Mouse (Mus musculus) embryonic facial prominence, embryonic 13.5 days (tissue): Measurements from ENCODE around the gene Nos1ap. TPM values are rescaled to one million over a fixed set of nuclear protein-coding genes. Genes with fewer than 3 reads are reported as not detected.

ENCODE experiments used
- ATAC-seq: fragments of 200-750 bp; cut with Nextera tagmentation; 2 replicates; pipeline ENCODE4 v1.8.0; 2017; ENCODE audit warnings: low read depth; ENCODE audit not compliant: insufficient number of reproducible peaks, insufficient read depth, low FRiP score, low TSS enrichment
- H3K27ac ChIP-seq: fragments of 300-500 bp; sonication (generic); 2 replicates; pipeline ENCODE4 v1.5.1; 2015; ENCODE audit warnings: moderate library complexity, mild to moderate bottlenecking, inconsistent platforms
- H3K27me3 ChIP-seq: fragments of 300-500 bp; sonication (generic); 2 replicates; pipeline ENCODE4 v1.6.1; 2015; ENCODE audit warnings: mild to moderate bottlenecking, inconsistent platforms
- H3K36me3 ChIP-seq: fragments of 300-500 bp; sonication (generic); 2 replicates; pipeline ENCODE4 v1.6.1; 2015; ENCODE audit warnings: mild to moderate bottlenecking, inconsistent platforms
- H3K4me1 ChIP-seq: fragments of 300-500 bp; sonication (generic); 2 replicates; pipeline ENCODE4 v1.6.1; 2015; ENCODE audit warnings: inconsistent platforms
- H3K4me2 ChIP-seq: fragments of 300-500 bp; sonication (generic); 2 replicates; pipeline ENCODE4 v1.6.1; 2015; ENCODE audit warnings: moderate library complexity, mild to moderate bottlenecking, inconsistent platforms
- H3K4me3 ChIP-seq: fragments of 300-500 bp; sonication (generic); 2 replicates; pipeline ENCODE4 v1.5.1; 2015; ENCODE audit warnings: mild to moderate bottlenecking, inconsistent platforms
- H3K9ac ChIP-seq: fragments of 300-500 bp; sonication (generic); 2 replicates; pipeline ENCODE4 v1.6.1; 2015; ENCODE audit warnings: mild to moderate bottlenecking, inconsistent platforms
- H3K9me3 ChIP-seq: fragments of 300-500 bp; sonication (generic); 2 replicates; pipeline ENCODE4 v1.6.1; 2016; ENCODE audit warnings: inconsistent platforms
- WGBS: fragments of 180-500 bp; shearing (Covaris S2); methylation state at CpG from one replicate; pipeline ENCODE4 v1.1.7; 2015; ENCODE audit warnings: mixed read lengths; 5-methylcytosine and 5-hydroxymethylcytosine counted together
- polyA plus RNA-seq: library from polyadenylated mRNA; unstranded; fragments of >200 nt; fragmentation: Nextera tagmentation; extraction: Ambion mirVana; gene quantifications from 2 replicates; pipeline ENCODE4 v1.2.1, GENCODE M21; 2015

The Nos1ap gene
- polyA plus RNA-seq, 1 experiment from 2014 or later: 6.2 TPM

- peaks cover under 1% of the 10 kb centered on the region; the same call in 1 of the 2 replicates for H3K4me1 ChIP-seq
- H3K27me3 ChIP-seq: no peaks in the 10 kb centered on the region
- H3K4me2 ChIP-seq: no peak overlapping the region
- H3K36me3 ChIP-seq: no peaks in the 10 kb centered on the region
- ATAC-seq: no peak
- no peak overlapping the region for H3K27ac ChIP-seq
- 68% methylated on average over 3 of the region's 3 CpGs for WGBS
- H3K9me3 ChIP-seq: no peaks in the 10 kb centered on the region
- no peak overlapping the region for H3K4me3 ChIP-seq
- H3K9ac ChIP-seq: no peak overlapping the region
Observed at GRCm38 (mm10) chr1:170610695-170611094, 21.0 kb upstream of the Nos1ap start.

- H3K9me3 ChIP-seq: no peaks in the 10 kb centered on the region
- no peak overlapping the region for H3K4me3 ChIP-seq
- H3K4me1 ChIP-seq: peaks cover 5% of the 10 kb centered on the region; the same call in 1 of the 2 replicates
- 57% methylated on average over 3 of the region's 3 CpGs for WGBS
- H3K27ac ChIP-seq: no peak overlapping the region
- ATAC-seq: no peak
- H3K4me2 ChIP-seq: no peak overlapping the region
- no peaks in the 10 kb centered on the region for H3K36me3 ChIP-seq
- H3K9ac ChIP-seq: no peak overlapping the region
- no peaks in the 10 kb centered on the region for H3K27me3 ChIP-seq
Observed at GRCm38 (mm10) chr1:170610289-170610688, 20.6 kb upstream of the Nos1ap start.

DNA sequence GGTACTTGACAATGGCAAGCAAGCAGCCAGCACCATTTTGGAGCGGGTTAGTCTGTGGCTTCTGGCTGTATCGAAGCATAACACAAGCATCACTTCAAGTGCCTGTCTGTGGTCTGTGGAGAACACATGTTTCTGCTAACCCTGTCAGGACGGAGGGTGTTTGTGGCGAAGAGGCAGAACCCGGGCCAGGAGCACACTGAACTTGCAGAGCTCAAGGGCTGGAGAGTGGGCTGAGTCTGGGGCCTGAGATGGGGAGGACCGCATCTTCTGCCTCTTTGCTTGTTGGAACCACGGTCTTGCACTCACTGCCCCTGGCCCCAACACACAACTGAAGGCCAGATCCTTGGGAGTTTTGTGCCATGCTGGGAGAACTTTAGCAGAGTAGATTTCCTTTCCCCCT, 20.2 kb upstream of the Nos1ap start:
- Histone ChIP-seq H3K4me1 (peaks cover 6% of the 10 kb centered on the region; the same call in 1 of the 2 replicates), H3K4me3 (no peak overlapping the region), H3K4me2 (no peak overlapping the region), H3K36me3 (no peaks in the 10 kb centered on the region), H3K9ac (no peak overlapping the region), H3K9me3 (no peaks in the 10 kb centered on the region), H3K27ac (no peak overlapping the region), H3K27me3 (no peaks in the 10 kb centered on the region)
- ATAC-seq: 0 out of 2 replicates have a peak, but pooled peaks have one; percentile 52
- 50% methylated on average over 7 of the region's 7 CpGs for WGBS

DNA sequence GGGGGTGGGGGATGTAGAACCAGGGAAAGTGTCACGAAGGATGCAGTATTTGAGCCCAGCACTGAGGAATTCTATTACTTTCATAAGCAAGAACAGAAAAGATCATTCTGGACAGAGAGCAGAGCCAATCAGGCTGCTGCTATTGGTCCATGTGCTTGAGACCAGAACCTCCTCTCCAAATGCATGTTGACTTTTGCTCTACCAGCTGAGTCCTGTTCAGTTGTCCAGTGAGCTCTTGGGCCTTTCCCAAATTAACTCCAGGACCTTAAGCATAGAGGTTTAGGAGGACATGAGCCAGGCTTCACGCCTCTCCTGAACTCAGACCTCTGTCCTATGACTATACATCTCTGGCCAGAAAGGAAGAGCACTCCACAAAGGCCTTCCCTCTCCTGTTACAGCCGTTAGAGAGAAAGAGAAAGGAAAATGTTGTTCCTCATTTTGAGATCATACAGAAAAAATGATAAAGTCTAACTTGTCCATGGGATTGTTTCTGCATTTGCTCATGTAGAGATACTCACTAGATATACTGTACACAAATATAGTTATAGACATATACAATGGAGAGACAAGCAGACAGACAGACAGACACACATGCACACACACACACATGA, 18.9 kb upstream of the Nos1ap start:
- no peak overlapping the region for H3K9ac ChIP-seq
- H3K27ac ChIP-seq: no peak overlapping the region
- H3K4me2 ChIP-seq: no peak overlapping the region
- no peaks in the 10 kb centered on the region for H3K9me3 ChIP-seq
- 86% methylated on average over 3 of the region's 3 CpGs for WGBS
- ATAC-seq: no peak
- H3K36me3 ChIP-seq: no peaks in the 10 kb centered on the region
- peaks cover 6% of the 10 kb centered on the region; the same call in 1 of the 2 replicates for H3K4me1 ChIP-seq
- no peak overlapping the region for H3K4me3 ChIP-seq
- no peaks in the 10 kb centered on the region for H3K27me3 ChIP-seq

DNA sequence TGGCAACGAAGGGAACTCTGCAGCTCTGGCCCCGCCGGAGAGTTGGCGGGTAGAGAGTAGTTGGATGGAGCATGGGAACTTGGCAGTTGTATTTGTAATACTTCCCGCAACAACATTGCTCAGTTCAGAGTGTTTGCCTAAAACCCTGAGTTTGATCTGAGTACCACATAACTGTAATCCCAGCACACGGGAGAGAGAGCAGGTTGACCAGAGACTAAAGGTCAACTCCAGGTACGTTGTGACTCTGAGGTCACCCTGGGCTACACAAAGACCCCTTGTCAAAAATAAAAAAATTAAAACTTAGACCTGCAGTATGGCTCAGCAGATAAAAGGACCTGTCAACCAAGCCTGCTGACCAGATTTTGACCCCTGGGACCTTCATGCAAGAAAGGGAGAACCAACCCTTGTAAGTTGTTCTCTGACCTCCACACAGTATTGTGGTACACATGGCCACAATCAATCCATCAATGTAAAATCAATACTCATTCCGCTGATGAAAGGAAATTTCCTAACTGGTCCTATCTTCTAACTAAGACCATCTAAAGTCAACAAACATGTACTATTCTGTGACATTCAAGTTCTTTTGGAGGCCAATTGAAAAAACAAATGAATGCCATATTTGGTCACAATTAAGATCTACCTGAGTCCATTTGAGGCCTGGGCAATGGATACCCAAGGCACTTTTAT, 17.7 kb upstream of the Nos1ap start:
- Histone ChIP-seq H3K36me3 (no peaks in the 10 kb centered on the region), H3K9me3 (no peaks in the 10 kb centered on the region), H3K4me3 (no peak overlapping the region), H3K27me3 (no peaks in the 10 kb centered on the region), H3K4me1 (peaks cover 6% of the 10 kb centered on the region; the same call in 1 of the 2 replicates), H3K9ac (no peak overlapping the region), H3K27ac (no peak overlapping the region), H3K4me2 (no peak overlapping the region)
- 82% methylated on average over 8 of the region's 8 CpGs for WGBS
- ATAC-seq: no peak

- H3K36me3 ChIP-seq: no peaks in the 10 kb centered on the region
- peaks cover 6% of the 10 kb centered on the region; the same call in 1 of the 2 replicates for H3K4me1 ChIP-seq
- no peak overlapping the region for H3K4me3 ChIP-seq
- ATAC-seq: no peak
- H3K27ac ChIP-seq: no peak overlapping the region
- H3K27me3 ChIP-seq: no peaks in the 10 kb centered on the region
- H3K4me2 ChIP-seq: no peak overlapping the region
- 52% methylated on average over 21 of the region's 21 CpGs for WGBS
- H3K9ac ChIP-seq: no peak overlapping the region
- no peaks in the 10 kb centered on the region for H3K9me3 ChIP-seq
Observed at GRCm38 (mm10) chr1:170605228-170606001, 15.8 kb upstream of the Nos1ap start.

DNA sequence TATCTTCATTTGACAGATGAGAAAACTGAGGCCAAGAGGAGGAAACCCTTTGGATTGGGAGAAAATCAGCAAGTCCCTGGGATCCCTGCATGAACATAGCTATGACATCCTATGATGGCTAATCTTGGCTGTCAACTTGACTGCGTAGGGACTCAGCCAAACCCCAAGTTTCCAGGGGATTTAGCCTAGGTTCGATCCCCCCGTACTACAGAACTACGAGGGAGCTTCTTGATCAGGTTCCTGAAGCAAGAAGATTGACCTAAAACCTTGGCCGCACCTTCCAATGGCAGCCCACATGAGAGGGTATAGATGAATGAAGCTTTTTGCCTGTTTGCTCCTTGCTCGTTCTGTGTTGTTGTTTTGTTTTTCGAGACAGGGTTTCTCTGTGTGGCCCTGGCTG, 4.9 kb upstream of the Nos1ap start:
- H3K9me3 ChIP-seq: no peaks in the 10 kb centered on the region
- no peak overlapping the region for H3K4me3 ChIP-seq
- no peak for ATAC-seq
- H3K9ac ChIP-seq: no peak overlapping the region
- no peak overlapping the region for H3K27ac ChIP-seq
- WGBS: 92% methylated on average over 7 of the region's 7 CpGs
- no peaks in the 10 kb centered on the region for H3K4me1 ChIP-seq
- no peak overlapping the region for H3K4me2 ChIP-seq
- peaks cover 6% of the 10 kb centered on the region for H3K27me3 ChIP-seq
- no peaks in the 10 kb centered on the region for H3K36me3 ChIP-seq

DNA sequence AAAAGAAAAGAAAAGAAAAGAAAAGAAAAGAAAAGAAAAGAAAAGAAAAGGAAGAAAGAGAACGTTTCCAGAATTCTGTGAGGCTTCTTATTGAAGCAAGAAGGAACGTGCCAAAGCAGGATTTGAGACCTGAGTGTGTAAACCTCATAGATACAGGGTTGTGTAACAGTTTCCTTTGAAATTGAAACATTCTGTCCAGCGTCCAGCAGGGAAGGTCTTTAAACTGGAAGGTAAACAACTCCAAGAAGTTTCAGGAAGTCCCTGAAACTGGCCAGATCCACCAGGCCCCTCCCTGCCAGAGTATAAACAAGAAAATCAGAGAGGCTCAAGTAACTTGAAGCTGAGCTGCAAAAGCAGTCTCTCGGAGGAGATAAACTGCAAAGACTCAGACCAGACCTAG, 870 bp upstream of the Nos1ap start:
- H3K9ac ChIP-seq: no peak overlapping the region
- WGBS: 53% methylated on average over 4 of the region's 4 CpGs
- no peaks in the 10 kb centered on the region for H3K9me3 ChIP-seq

DNA sequence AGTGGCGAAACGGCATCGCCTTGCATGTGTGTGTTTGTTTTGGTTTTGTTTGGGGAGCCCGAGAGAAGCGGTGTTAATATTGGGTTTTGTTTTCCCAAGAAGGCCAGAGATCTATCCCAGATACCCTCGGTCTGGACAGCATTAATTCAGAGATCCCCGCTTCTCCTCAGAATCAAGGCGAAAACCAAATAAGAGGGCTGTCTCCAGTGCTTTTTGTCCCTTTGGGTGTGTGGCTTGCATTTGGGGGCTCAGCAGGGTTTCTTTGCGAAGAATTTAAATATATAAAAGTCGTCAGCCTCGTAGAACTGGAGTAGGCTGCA, 340 bp upstream of the Nos1ap start:
- ATAC-seq: no peak
- H3K27me3 ChIP-seq: peaks cover 10% of the 10 kb centered on the region
- WGBS: 3% methylated on average over 11 of the region's 11 CpGs
- peak overlapping the region; percentile 86 for H3K4me2 ChIP-seq
- peak overlapping the region; percentile 80 for H3K9ac ChIP-seq
- no peaks in the 10 kb centered on the region for H3K9me3 ChIP-seq
- peaks cover 9% of the 10 kb centered on the region for H3K4me1 ChIP-seq
- H3K4me3 ChIP-seq: peak overlapping the region; percentile 75
- no peak overlapping the region for H3K27ac ChIP-seq
- no peaks in the 10 kb centered on the region for H3K36me3 ChIP-seq

More for the DNA sequence above, 870 bp upstream of the Nos1ap start:
- Histone ChIP-seq H3K4me1 (peaks cover 9% of the 10 kb centered on the region), H3K36me3 (no peaks in the 10 kb centered on the region), H3K4me2 (no peak overlapping the region), H3K27ac (no peak overlapping the region), H3K27me3 (peaks cover 10% of the 10 kb centered on the region), H3K4me3 (no peak overlapping the region)
- ATAC-seq: no peak

- H3K4me3 ChIP-seq: peak overlapping the region; percentile 75
- no peaks in the 10 kb centered on the region for H3K36me3 ChIP-seq
- H3K9ac ChIP-seq: peak overlapping the region; percentile 80
- H3K27me3 ChIP-seq: peaks cover 10% of the 10 kb centered on the region
- peaks cover 9% of the 10 kb centered on the region for H3K4me1 ChIP-seq
- H3K27ac ChIP-seq: no peak overlapping the region
- H3K9me3 ChIP-seq: no peaks in the 10 kb centered on the region
- peak; percentile 63; the same call in 1 of the 2 replicates for ATAC-seq
- 1% methylated on average over 8 of the region's 8 CpGs for WGBS
- peak overlapping the region; percentile 86 for H3K4me2 ChIP-seq
Observed at GRCm38 (mm10) chr1:170588879-170589218, 812 bp downstream of the Nos1ap start.

DNA sequence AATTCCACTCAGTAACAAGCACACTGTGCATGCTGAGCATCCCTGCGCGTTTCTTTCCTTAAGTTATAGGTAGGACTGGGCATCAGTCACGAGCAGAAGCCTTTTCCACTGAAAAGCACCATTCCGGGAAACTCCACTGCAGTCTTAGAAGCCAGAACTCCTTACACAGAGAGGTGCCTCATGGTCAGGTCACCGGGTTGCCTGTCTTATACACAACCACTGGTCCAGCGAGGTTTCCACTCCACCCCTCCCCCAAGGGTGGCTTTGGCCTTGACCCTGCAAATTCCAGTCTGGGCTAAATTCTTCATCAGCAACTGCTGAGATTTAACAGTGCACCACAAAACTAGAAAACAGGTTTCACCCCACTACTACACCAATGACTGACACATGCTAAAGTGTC, 1.3 kb downstream of the Nos1ap start:
- no peak for ATAC-seq
- Histone ChIP-seq H3K27me3 (peaks cover 10% of the 10 kb centered on the region), H3K9ac (0 out of 2 replicates have a peak overlapping the region, but pooled peaks have one; percentile 41), H3K4me3 (peak overlapping the region; percentile 75), H3K27ac (no peak overlapping the region), H3K36me3 (no peaks in the 10 kb centered on the region), H3K4me1 (peaks cover 9% of the 10 kb centered on the region), H3K9me3 (no peaks in the 10 kb centered on the region), H3K4me2 (peak overlapping the region; percentile 86)
- 34% methylated on average over 6 of the region's 6 CpGs for WGBS

GRCm38 (mm10) chr1:170586715-170587114, 2.9 kb downstream of the Nos1ap start:
- no peak for ATAC-seq
- Histone ChIP-seq H3K9ac (no peak overlapping the region), H3K27me3 (peaks cover 10% of the 10 kb centered on the region), H3K4me2 (no peak overlapping the region), H3K9me3 (no peaks in the 10 kb centered on the region), H3K27ac (no peak overlapping the region), H3K4me3 (no peak overlapping the region), H3K36me3 (no peaks in the 10 kb centered on the region), H3K4me1 (peaks cover 9% of the 10 kb centered on the region)
- WGBS: 85% methylated on average over 6 of the region's 6 CpGs
